Mouse (Mus musculus): ENCODE data around the gene Trabd. TPM values are rescaled to one million over a fixed set of nuclear protein-coding genes. Genes with fewer than 3 reads are reported as not detected.
A peak's percentile ranks its signal among the peaks of the same experiment; 100 is the strongest.

The Trabd gene
- polyA plus RNA-seq, 1 experiment from 2014 or later = 55.9 TPM

DNA sequence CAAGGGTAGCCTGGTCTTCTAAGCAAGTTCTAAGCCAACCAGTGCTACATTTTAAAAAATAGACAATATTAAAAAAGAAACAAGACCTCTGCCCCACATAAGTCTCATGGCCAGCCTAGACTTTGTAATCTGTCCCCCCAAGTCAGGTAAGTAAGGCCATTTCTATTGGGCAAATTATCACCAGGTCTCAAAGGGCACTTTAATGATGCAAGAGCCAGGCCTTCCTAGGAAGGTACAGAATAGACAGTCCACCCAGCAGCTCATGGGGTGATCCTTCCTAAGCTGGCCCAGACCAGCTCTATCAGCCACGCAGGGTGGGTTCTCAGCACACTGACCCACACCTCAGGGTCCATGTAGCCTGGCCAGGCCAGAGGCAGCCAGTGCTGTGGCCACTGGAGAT lies 9.0 kb downstream of the Trabd start:
- ATAC-seq (ENCODE audit: low FRiP score, low TSS enrichment) = no peak
- WGBS = 100% methylated on average over 1 of the region's 1 CpGs
- TF ChIP-seq CTCF (IDR thresholded peaks at IDR 0.05; ENCODE audit: low read depth) (no peak), EP300 (optimal IDR thresholded peaks at IDR 0.05) (no peak)

GRCm38 (mm10) chr15:89084826-89085225 lies 9.9 kb downstream of the Trabd start:
- Histone ChIP-seq H3K36me3 (ENCODE audit: control insufficient read depth, insufficient read depth, low read length) (peaks cover 26% of the 10 kb centered on the region), H3K4me2 (replicated peaks; ENCODE audit: low read depth) (no peak overlapping the region), H3K9me3 (ENCODE audit: control insufficient read depth, low read length) (no peaks in the 10 kb centered on the region), H3K4me1 (replicated peaks; ENCODE audit: control insufficient read depth, insufficient read depth) (no peaks in the 10 kb centered on the region; the same call in 1 of the 2 replicates), H3K27ac (replicated peaks) (no peak overlapping the region), H3K4me3 (ENCODE audit: low read depth, low read length) (no peak overlapping the region), H3K27me3 (ENCODE audit: control insufficient read depth, insufficient read depth, low read length) (no peaks in the 10 kb centered on the region), H3K9ac (ENCODE audit: low read length) (no peak overlapping the region)
- 79% methylated on average over 2 of the region's 2 CpGs for WGBS
- ATAC-seq (ENCODE audit: low FRiP score, low TSS enrichment) (no peak), DNase-seq (ENCODE audit: low spot score) (no peak)
- TF ChIP-seq CTCF (IDR thresholded peaks at IDR 0.05; ENCODE audit: low read depth) (no peak), EP300 (optimal IDR thresholded peaks at IDR 0.05) (no peak)

More for the DNA sequence above, 9.0 kb downstream of the Trabd start:
- no peaks in the 10 kb centered on the region for H3K27me3 ChIP-seq (ENCODE audit: control insufficient read depth, insufficient read depth, low read length)
- H3K4me3 ChIP-seq (ENCODE audit: low read depth, low read length) = no peak overlapping the region
- no peaks in the 10 kb centered on the region for H3K4me1 ChIP-seq (replicated peaks; ENCODE audit: control insufficient read depth, insufficient read depth)
- H3K9me3 ChIP-seq (ENCODE audit: control insufficient read depth, low read length) = no peaks in the 10 kb centered on the region
- H3K36me3 ChIP-seq (ENCODE audit: control insufficient read depth, insufficient read depth, low read length) = peaks cover 26% of the 10 kb centered on the region
- no peak overlapping the region for H3K9ac ChIP-seq (ENCODE audit: low read length)
- H3K27ac ChIP-seq (replicated peaks) = no peak overlapping the region
- DNase-seq (ENCODE audit: low spot score) = no peak
- H3K4me2 ChIP-seq (replicated peaks; ENCODE audit: low read depth) = no peak overlapping the region

GRCm38 (mm10) chr15:89088607-89089247 lies 13.8 kb downstream of the Trabd start, which contains the start of gene Selenoo:
Selenoo (plus strand) TSS chr15:89089084.
- under 1% methylated on average over 31 of the region's 38 CpGs for WGBS
- Histone ChIP-seq H3K27me3 (ENCODE audit: control insufficient read depth, insufficient read depth, low read length) (no peaks in the 10 kb centered on the region), H3K4me3 (ENCODE audit: low read depth, low read length) (peak within 1 kb of the TSS; percentile 93), H3K9me3 (ENCODE audit: control insufficient read depth, low read length) (no peaks in the 10 kb centered on the region), H3K36me3 (ENCODE audit: control insufficient read depth, insufficient read depth, low read length) (peaks cover 26% of the 10 kb centered on the region), H3K9ac (ENCODE audit: low read length) (peak within 1 kb of the TSS; percentile 96), H3K27ac (replicated peaks) (peak within 1 kb of the TSS; percentile 94), H3K4me1 (replicated peaks; ENCODE audit: control insufficient read depth, insufficient read depth) (no peaks in the 10 kb centered on the region; the same call in 1 of the 2 replicates), H3K4me2 (replicated peaks; ENCODE audit: low read depth) (peak within 1 kb of the TSS; percentile 96)
- no peak for TF ChIP-seq EP300 (optimal IDR thresholded peaks at IDR 0.05)
- TF ChIP-seq CTCF (IDR thresholded peaks at IDR 0.05; ENCODE audit: low read depth) = no peak
- peak; percentile 93 for ATAC-seq (ENCODE audit: low FRiP score, low TSS enrichment)
- peak; percentile 94 for DNase-seq (ENCODE audit: low spot score)

- Histone ChIP-seq H3K9me3 (ENCODE audit: control insufficient read depth, low read length) (no peaks in the 10 kb centered on the region), H3K27me3 (ENCODE audit: control insufficient read depth, insufficient read depth, low read length) (no peaks in the 10 kb centered on the region), H3K4me3 (ENCODE audit: low read depth, low read length) (peak overlapping the region; percentile 93), H3K36me3 (ENCODE audit: control insufficient read depth, insufficient read depth, low read length) (peaks cover 27% of the 10 kb centered on the region), H3K9ac (ENCODE audit: low read length) (peak overlapping the region; percentile 96), H3K4me2 (replicated peaks; ENCODE audit: low read depth) (peak overlapping the region; percentile 96), H3K27ac (replicated peaks) (peak overlapping the region; percentile 94), H3K4me1 (replicated peaks; ENCODE audit: control insufficient read depth, insufficient read depth) (no peaks in the 10 kb centered on the region; the same call in 1 of the 2 replicates)
- WGBS = 3% methylated on average over 45 of the region's 68 CpGs
- DNase-seq (ENCODE audit: low spot score) (peak; percentile 77), ATAC-seq (ENCODE audit: low FRiP score, low TSS enrichment) (peak; percentile 56)
- no peak; the same call in 1 of the 2 replicates for TF ChIP-seq CTCF (IDR thresholded peaks at IDR 0.05; ENCODE audit: low read depth)
- no peak for TF ChIP-seq EP300 (optimal IDR thresholded peaks at IDR 0.05)
Measured at GRCm38 (mm10) chr15:89089248-89090051, 14.5 kb downstream of the Trabd start.

- H3K4me2 ChIP-seq (replicated peaks; ENCODE audit: low read depth) = no peak overlapping the region
- WGBS = 83% methylated on average over 4 of the region's 4 CpGs
Measured at GRCm38 (mm10) chr15:89090662-89091061, 15.7 kb downstream of the Trabd start.

More at GRCm38 (mm10) chr15:89090662-89091061, 15.7 kb downstream of the Trabd start:
- Histone ChIP-seq H3K27me3 (ENCODE audit: control insufficient read depth, insufficient read depth, low read length) (no peaks in the 10 kb centered on the region), H3K4me1 (replicated peaks; ENCODE audit: control insufficient read depth, insufficient read depth) (no peaks in the 10 kb centered on the region; the same call in 1 of the 2 replicates), H3K9me3 (ENCODE audit: control insufficient read depth, low read length) (no peaks in the 10 kb centered on the region), H3K4me3 (ENCODE audit: low read depth, low read length) (no peak overlapping the region), H3K27ac (replicated peaks) (no peak overlapping the region), H3K36me3 (ENCODE audit: control insufficient read depth, insufficient read depth, low read length) (peaks cover 26% of the 10 kb centered on the region), H3K9ac (ENCODE audit: low read length) (no peak overlapping the region)
- no peak for DNase-seq (ENCODE audit: low spot score)
- no peak for ATAC-seq (ENCODE audit: low FRiP score, low TSS enrichment)
- TF ChIP-seq EP300 (optimal IDR thresholded peaks at IDR 0.05) (no peak), CTCF (IDR thresholded peaks at IDR 0.05; ENCODE audit: low read depth) (no peak)
